Mouse (Mus musculus) urinary bladder, adult 2 months (tissue): ENCODE data around the gene Mtg1. TPM values are rescaled to one million over a fixed set of nuclear protein-coding genes. Genes with fewer than 3 reads are reported as not detected.

Source experiments
- DNase-seq: peaks from one replicate; pipeline ENCODE4 v3.0.0; 2022; ENCODE audit warnings: low spot score
- polyA plus RNA-seq: library from polyadenylated mRNA; depleted of rRNA; stranded (reverse); fragments of >200 nt; gene quantifications from 2 replicates; pipeline ENCODE4 v1.2.3, GENCODE M21; 2012; rRNA removed

The Mtg1 gene
- polyA plus RNA-seq, 1 experiment: 31.0 TPM

- DNase-seq: no peak
Measured at GRCm38 (mm10) chr7:140188391-140189328, 51.3 kb downstream of the Mtg1 start.

GRCm38 (mm10) chr7:140190435-140190834 is 53.1 kb downstream of the Mtg1 start:
- no peak for DNase-seq

- DNase-seq: no peak
Measured at GRCm38 (mm10) chr7:140192445-140192844, 55.1 kb downstream of the Mtg1 start.

- no peak for DNase-seq
Measured at GRCm38 (mm10) chr7:140192851-140193250, 55.5 kb downstream of the Mtg1 start.

GRCm38 (mm10) chr7:140194031-140194430 is 56.7 kb downstream of the Mtg1 start:
- no peak for DNase-seq

GRCm38 (mm10) chr7:140196002-140196401 is 58.6 kb downstream of the Mtg1 start:
- DNase-seq: no peak

Other genes with a start within 250 kb of the Mtg1 start
- gene Kndc1, start 242.9 kb upstream of the Mtg1 start, polyA plus RNA-seq: 0.03 and 0.07 TPM in 2 replicates
- not detected in 2 replicates for gene Utf1, start 193.8 kb upstream of the Mtg1 start, polyA plus RNA-seq
- gene 6430531B16Rik, start 158.8 kb upstream of the Mtg1 start, polyA plus RNA-seq: 0.37 and 0.70 TPM in 2 replicates
- gene Adam8, start 145.0 kb upstream of the Mtg1 start, polyA plus RNA-seq: 5.8 and 6.3 TPM in 2 replicates
- gene Zfp511, start 101.2 kb upstream of the Mtg1 start, polyA plus RNA-seq: 72.4 and 98.7 TPM in 2 replicates
- 33.2 and 33.3 TPM in 2 replicates for gene Tubgcp2, start 100.9 kb upstream of the Mtg1 start, polyA plus RNA-seq
- 0.03 TPM in 2 replicates for gene Msx3, start 88.5 kb upstream of the Mtg1 start, polyA plus RNA-seq
- 0.83 and 1.0 TPM in 2 replicates for gene Caly, start 55.0 kb upstream of the Mtg1 start, polyA plus RNA-seq
- 3.3 TPM in 2 replicates for gene Prap1, start 44.2 kb upstream of the Mtg1 start, polyA plus RNA-seq
- gene Fuom, start 35.1 kb upstream of the Mtg1 start, polyA plus RNA-seq: 61.2 and 63.5 TPM in 2 replicates
- gene Paox, start 21.8 kb upstream of the Mtg1 start, polyA plus RNA-seq: 8.1 and 11.0 TPM in 2 replicates
- 112 and 118 TPM in 2 replicates for gene Echs1, start 21.1 kb upstream of the Mtg1 start, polyA plus RNA-seq
- 4.8 and 8.9 TPM in 2 replicates for gene Sprn, start 17.3 kb downstream of the Mtg1 start, polyA plus RNA-seq
- gene Olfr522, start 27.2 kb downstream of the Mtg1 start, polyA plus RNA-seq: not detected in 2 replicates
- not detected in 2 replicates for gene Olfr523, start 35.7 kb downstream of the Mtg1 start, polyA plus RNA-seq
- gene Olfr524, start 68.4 kb downstream of the Mtg1 start, polyA plus RNA-seq: not detected in 2 replicates
- 1.1 and 1.2 TPM in 2 replicates for gene Cd163l1, start 80.7 kb downstream of the Mtg1 start, polyA plus RNA-seq
- gene 5830411N06Rik, start 109.7 kb downstream of the Mtg1 start, polyA plus RNA-seq: 0.09 and 0.22 TPM in 2 replicates
- gene Olfr525, start 183.3 kb downstream of the Mtg1 start, polyA plus RNA-seq: not detected in 2 replicates
- not detected in 2 replicates for gene Olfr527, start 196.5 kb downstream of the Mtg1 start, polyA plus RNA-seq
- 0.04 and 0.22 TPM in 2 replicates for gene Olfr60, start 224.1 kb downstream of the Mtg1 start, polyA plus RNA-seq
- gene Olfr530, start 238.8 kb downstream of the Mtg1 start, polyA plus RNA-seq: not detected in 2 replicates